Mouse (Mus musculus) liver, embryonic 14.5 days (tissue): ENCODE measurements around the gene Olfr263. TPM values are rescaled to one million over a fixed set of nuclear protein-coding genes. Genes with fewer than 3 reads are reported as not detected.
A peak's percentile ranks its signal among the peaks of the same experiment; 100 is the strongest.

Source experiments
- ATAC-seq: fragments of 200-750 bp; cut with Nextera tagmentation; 2 replicates; pipeline ENCODE4 v1.8.0; 2017; ENCODE audit warnings: moderate number of reproducible peaks, mild to moderate bottlenecking, moderate library complexity; ENCODE audit not compliant: insufficient read depth
- DNase-seq, 3 experiments: peaks; one replicate each; pipeline ENCODE4 v3.0.0-alpha.2; 2012 to 2013; ENCODE audit warnings: low read depth in 3 of 3, low spot score in 3 of 3
- H3K27ac ChIP-seq: fragments of 300-500 bp; sonication (generic); 2 replicates; pipeline ENCODE4 v1.5.1; 2014; ENCODE audit warnings: moderate library complexity, mild to moderate bottlenecking, control low read depth, inconsistent platforms
- H3K27me3 ChIP-seq: fragments of 300-500 bp; sonication (generic); 2 replicates; pipeline ENCODE4 v1.6.1; 2014; ENCODE audit warnings: mild to moderate bottlenecking, low read length, moderate library complexity; ENCODE audit not compliant: control insufficient read depth, insufficient read depth
- H3K36me3 ChIP-seq: fragments of 300-500 bp; sonication (generic); replicated peaks from 2 replicates; pipeline ENCODE4 v1.6.1; 2014; ENCODE audit warnings: low read depth; ENCODE audit not compliant: control insufficient read depth, insufficient read depth
- H3K4me1 ChIP-seq, 2 experiments: fragments of 200-500 bp in 1 of 2; fragments of 300-500 bp in 1 of 2; sonication (generic) in 1 of 2; replicated peaks; 2 replicates each; pipeline ENCODE4 v1.6.1; 2012 to 2014; ENCODE audit warnings: antibody characterized with exemption in 1 of 2, inconsistent platforms in 1 of 2, low read length in 1 of 2; ENCODE audit not compliant: control insufficient read depth in 2 of 2, insufficient read depth in 2 of 2
- H3K4me2 ChIP-seq: fragments of 300-500 bp; sonication (generic); 2 replicates; pipeline ENCODE4 v1.6.1; 2014; ENCODE audit warnings: low read depth, mild to moderate bottlenecking, control low read depth, moderate library complexity
- H3K4me3 ChIP-seq, 2 experiments: fragments of 200-500 bp in 1 of 2; fragments of 300-500 bp in 1 of 2; sonication (generic) in 1 of 2; 2 replicates each; pipeline ENCODE4 v1.5.1; 2012 to 2014; ENCODE audit warnings: low read depth in 2 of 2, low read length in 2 of 2, mild to moderate bottlenecking in 2 of 2, control low read depth in 1 of 2, inconsistent platforms in 1 of 2, moderate library complexity in 1 of 2; ENCODE audit not compliant: insufficient read depth in 1 of 2
- H3K9ac ChIP-seq: fragments of 300-500 bp; sonication (generic); replicated peaks from 2 replicates; pipeline ENCODE4 v1.6.1; 2014; ENCODE audit warnings: mild to moderate bottlenecking, control low read depth, moderate library complexity
- H3K9me3 ChIP-seq: fragments of 300-500 bp; sonication (generic); 2 replicates; pipeline ENCODE4 v1.6.1; 2016; ENCODE audit warnings: low read length, mixed read lengths; ENCODE audit not compliant: control insufficient read depth
- CTCF ChIP-seq: IDR thresholded peaks from 2 replicates; pipeline ENCODE4 v1.5.1; 2016; ENCODE audit warnings: antibody characterized with exemption, low read depth, control low read depth
- EP300 ChIP-seq: IDR thresholded peaks from 2 replicates; pipeline ENCODE4 v1.6.1; 2016; ENCODE audit warnings: antibody characterized with exemption, low read depth
- WGBS: fragments of 180-500 bp; shearing (Covaris S2); extraction: QIAGEN DNeasy Blood & Tissue Kit; methylation state at CpG from one replicate; pipeline ENCODE4 v1.1.7; 2014; ENCODE audit not compliant: insufficient replicate concordance; 5-methylcytosine and 5-hydroxymethylcytosine counted together
- polyA plus RNA-seq, 2 experiments: library from polyadenylated mRNA; depleted of rRNA in 1 of 2; stranded (reverse) in 1 of 2; unstranded in 1 of 2; fragments of >200 nt; fragmentation: Nextera tagmentation in 1 of 2; extraction: Ambion mirVana in 1 of 2; gene quantifications; 2 replicates each; pipeline versions ENCODE4 v1.2.1 to v1.2.3; 2012 to 2014

Gene Olfr263
- polyA plus RNA-seq, 2 experiments, result not detected

GRCm38 (mm10) chr13:21172241-21173027, 43.0 kb downstream of the Olfr263 start:
- Histone ChIP-seq H3K4me2 (peak overlapping the region; percentile 99), H3K27ac (no peak overlapping the region), H3K4me1 (peaks cover 6 to 17% of the 10 kb centered on the region in 2 experiments), H3K4me3 (peak overlapping the region; percentile 60 to 87), H3K9ac (peak overlapping the region; percentile 15), H3K9me3 (no peaks in the 10 kb centered on the region), H3K27me3 (no peaks in the 10 kb centered on the region), H3K36me3 (no peaks in the 10 kb centered on the region)
- TF ChIP-seq EP300, result no peak
- 0 out of 2 replicates have a peak, but pooled peaks have one; percentile 18 for TF ChIP-seq CTCF
- ATAC-seq, result peak; percentile 69
- peak in 2 of 3 experiments; percentile 70 to 75 for DNase-seq
- WGBS, result under 1% methylated on average over 16 of the region's 16 CpGs

- no peak overlapping the region for H3K27ac ChIP-seq
- H3K4me2 ChIP-seq, result peak overlapping the region; percentile 99
- H3K4me3 ChIP-seq, result peak overlapping the region; percentile 60 to 87
- under 1% methylated on average over 11 of the region's 11 CpGs for WGBS
- H3K36me3 ChIP-seq, result no peaks in the 10 kb centered on the region
- no peak for ATAC-seq
- H3K9me3 ChIP-seq, result no peaks in the 10 kb centered on the region
- DNase-seq, result no peak
- TF ChIP-seq EP300 (no peak), CTCF (no peak)
- no peaks in the 10 kb centered on the region for H3K27me3 ChIP-seq
- peak overlapping the region; percentile 15 for H3K9ac ChIP-seq
- peaks cover 6 to 17% of the 10 kb centered on the region in 2 experiments for H3K4me1 ChIP-seq
Measured at GRCm38 (mm10) chr13:21173072-21173471, 43.6 kb downstream of the Olfr263 start.

- no peak overlapping the region for H3K4me3 ChIP-seq
- H3K4me1 ChIP-seq, result peaks cover 7 to 24% of the 10 kb centered on the region in 2 experiments
- H3K4me2 ChIP-seq, result no peak overlapping the region
- 73% methylated on average over 11 of the region's 11 CpGs for WGBS
- no peaks in the 10 kb centered on the region for H3K27me3 ChIP-seq
- H3K27ac ChIP-seq, result no peak overlapping the region
- DNase-seq, result no peak
- peaks cover under 1% of the 10 kb centered on the region; the same call in 1 of the 2 replicates for H3K36me3 ChIP-seq
- no peaks in the 10 kb centered on the region for H3K9me3 ChIP-seq
- ATAC-seq, result no peak
- TF ChIP-seq CTCF (no peak), EP300 (no peak)
- H3K9ac ChIP-seq, result no peak overlapping the region
Measured at GRCm38 (mm10) chr13:21176733-21177132, 47.3 kb downstream of the Olfr263 start.

- Histone ChIP-seq H3K4me2 (no peak overlapping the region), H3K27me3 (no peaks in the 10 kb centered on the region), H3K4me1 (peaks cover 7 to 22% of the 10 kb centered on the region in 2 experiments), H3K27ac (no peak overlapping the region), H3K36me3 (peaks cover 8% of the 10 kb centered on the region), H3K9me3 (no peaks in the 10 kb centered on the region), H3K4me3 (no peak overlapping the region), H3K9ac (no peak overlapping the region)
- DNase-seq (no peak), ATAC-seq (no peak)
- WGBS, result 69% methylated on average over 5 of the region's 5 CpGs
- TF ChIP-seq EP300 (no peak), CTCF (no peak)
Measured at GRCm38 (mm10) chr13:21177657-21178056, 48.2 kb downstream of the Olfr263 start.

- no peaks in the 10 kb centered on the region for H3K9me3 ChIP-seq
- WGBS, result 65% methylated on average over 5 of the region's 5 CpGs
- H3K4me1 ChIP-seq, result peaks cover 7 to 17% of the 10 kb centered on the region in 2 experiments
- peak overlapping the region; percentile 86; the same call in 1 of the 2 replicates for H3K9ac ChIP-seq
- DNase-seq, result no peak
- peaks cover 15% of the 10 kb centered on the region for H3K36me3 ChIP-seq
- H3K27ac ChIP-seq, result no peak overlapping the region; the same call in 1 of the 2 replicates
- peak overlapping the region; percentile 76 for H3K4me2 ChIP-seq
- no peaks in the 10 kb centered on the region for H3K27me3 ChIP-seq
- H3K4me3 ChIP-seq, result no peak overlapping the region; a peak in 1 of 4 replicates
- ATAC-seq, result no peak
- TF ChIP-seq CTCF, result no peak
- no peak for TF ChIP-seq EP300
Measured at GRCm38 (mm10) chr13:21178364-21178763, 48.9 kb downstream of the Olfr263 start.
